Mouse (Mus musculus): ENCODE measurements at regions not wholly inside any gene's neighbourhood (a gene's known extent, or its start where the extent isn't known, plus 50 kb on each side); places are given as distances from the start of the nearest gene placed in this dataset.

DNA sequence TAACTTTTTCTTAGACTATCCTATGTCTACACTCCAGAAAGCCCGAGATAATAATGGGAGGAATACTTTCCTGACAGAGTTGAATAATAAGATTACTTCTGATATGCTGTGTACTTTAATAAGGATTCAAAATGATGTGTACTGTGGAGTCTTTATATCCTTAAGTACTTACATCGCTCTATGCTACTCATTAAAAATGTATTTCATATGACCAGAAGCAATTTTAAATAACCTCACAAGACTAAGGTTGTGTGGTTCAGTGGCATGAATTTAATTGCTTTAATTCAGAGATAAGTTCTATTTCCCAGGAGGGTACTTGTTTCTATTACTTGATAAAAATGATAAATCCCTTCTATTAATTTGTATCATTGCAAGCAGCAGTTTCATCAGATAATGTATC, 352.7 kb upstream of the Tmeff2 start:
- DNase-seq (ENCODE audit: low spot score in 2 of 2), result no peak

DNA sequence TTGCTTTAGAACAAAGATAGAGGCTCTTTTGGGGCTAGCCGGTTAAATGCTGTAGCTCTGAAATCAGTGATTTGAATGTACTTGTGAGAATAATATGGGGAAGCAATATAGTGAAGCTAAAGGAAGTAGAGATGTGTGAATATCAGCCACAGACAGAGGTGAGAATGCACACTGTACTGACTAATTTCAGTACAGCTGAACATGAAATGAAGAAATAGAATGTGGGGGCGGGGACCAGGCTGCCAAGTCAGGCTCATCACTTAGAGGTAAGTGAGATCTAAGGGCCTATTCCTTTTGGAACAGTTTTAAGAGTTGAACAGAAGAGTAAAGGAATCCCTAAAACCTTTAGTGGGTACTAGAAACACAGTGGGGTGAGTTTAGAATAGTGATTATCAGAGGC, 328.4 kb upstream of the Tmeff2 start:
- DNase-seq (ENCODE audit: low spot score in 2 of 2), result peak; percentile 2 to 26

Measured in frontal cortex, postnatal 36 days (tissue).